Mouse (Mus musculus) c-Kit-positive CD71-positive TER-119-negative erythroid progenitor cells, embryonic 14.5 days (primary cell): Measurements from ENCODE around the gene Bcl2.

Experiments
- DNase-seq: peaks from one replicate; pipeline ENCODE4 v3.0.0-alpha.2; 2013; ENCODE audit warnings: low read depth

Bcl2 gene

GRCm38 (mm10) chr1:106627241-106627640 lies 86.8 kb downstream of the Bcl2 start:
- DNase-seq = no peak

- DNase-seq = no peak
Measured at GRCm38 (mm10) chr1:106620174-106620931, 93.7 kb downstream of the Bcl2 start.

DNA sequence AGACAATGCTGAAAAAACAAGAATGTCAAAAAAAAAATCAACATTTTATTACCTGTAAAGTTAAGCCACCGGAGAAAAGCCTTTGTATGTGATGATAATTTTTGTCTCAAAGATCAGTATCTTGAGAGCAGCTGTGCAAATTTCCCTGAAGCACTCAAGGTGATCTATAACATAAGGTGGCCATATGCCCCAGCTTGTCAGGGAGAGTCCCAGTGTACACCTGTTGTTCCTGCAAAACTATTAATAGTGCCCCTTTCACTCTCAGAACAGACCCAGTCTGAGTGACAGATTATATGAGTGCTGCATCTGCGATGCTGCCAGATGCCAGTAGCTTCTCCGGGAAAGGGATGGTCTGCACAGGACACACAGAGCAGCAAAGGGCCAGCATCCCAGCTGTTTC lies 95.3 kb downstream of the Bcl2 start:
- no peak for DNase-seq

DNA sequence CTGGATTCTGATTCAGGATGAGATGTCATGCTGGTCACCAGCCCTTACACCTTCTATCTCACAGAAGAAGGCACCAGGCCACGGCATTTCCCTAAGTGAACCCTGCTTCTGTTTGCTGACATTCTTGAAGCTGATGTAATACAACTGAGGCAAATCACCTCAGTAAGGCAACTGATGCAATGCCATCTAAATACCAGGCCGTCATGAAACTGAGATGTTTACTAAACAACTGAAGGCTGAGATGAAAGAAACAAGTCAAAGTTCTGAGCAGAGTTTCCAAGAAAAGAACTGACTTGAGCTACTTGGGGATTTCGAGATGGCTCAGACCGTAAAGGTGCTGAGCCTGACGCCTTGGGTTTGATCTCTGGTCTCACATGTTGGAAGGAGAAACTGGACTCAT lies 97.1 kb downstream of the Bcl2 start:
- DNase-seq = no peak

- no peak for DNase-seq
Measured at GRCm38 (mm10) chr1:106613371-106613770, 100.7 kb downstream of the Bcl2 start.

DNA sequence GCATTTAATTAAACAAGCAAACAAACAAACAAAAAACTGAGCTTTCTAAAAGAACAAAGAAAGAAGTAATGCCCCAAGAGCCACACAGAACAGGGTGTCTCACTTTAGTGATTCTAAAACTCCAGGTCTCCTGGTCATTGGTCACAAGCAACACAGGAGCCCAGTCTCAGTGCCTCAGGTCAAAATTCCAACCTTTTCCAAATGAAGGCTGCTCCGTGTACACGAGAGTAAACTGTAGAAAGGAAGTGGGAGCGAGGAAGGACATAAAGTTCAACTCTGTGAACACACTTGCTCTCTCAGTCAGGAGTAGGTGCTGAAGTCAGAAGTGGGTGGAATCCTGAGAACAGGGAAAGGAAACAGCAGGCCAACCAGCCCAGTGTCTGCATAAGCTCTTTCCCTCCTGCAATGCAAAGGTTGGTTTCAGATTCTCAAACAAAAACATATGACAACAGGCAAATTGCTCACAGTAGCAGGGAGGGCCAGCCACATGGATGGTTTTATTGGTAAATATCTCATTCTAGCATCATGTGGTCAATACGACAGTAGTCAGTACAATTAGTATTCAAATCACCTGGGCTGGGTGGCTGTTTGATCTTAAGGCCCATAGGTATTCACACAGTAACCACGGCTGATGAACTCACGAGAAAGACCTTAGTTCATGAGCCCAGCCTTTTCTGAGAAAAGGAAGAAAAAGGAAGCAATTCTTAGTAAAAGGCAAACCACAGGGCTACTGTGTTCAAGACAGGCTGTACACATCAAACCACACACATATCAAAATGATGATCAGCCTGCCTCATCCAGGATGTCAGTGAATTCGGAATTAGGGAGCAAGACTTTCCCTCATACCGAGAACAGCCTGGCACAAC lies 101.7 kb downstream of the Bcl2 start:
- no peak for DNase-seq

GRCm38 (mm10) chr1:106611246-106611645 lies 102.8 kb downstream of the Bcl2 start:
- no peak for DNase-seq

DNA sequence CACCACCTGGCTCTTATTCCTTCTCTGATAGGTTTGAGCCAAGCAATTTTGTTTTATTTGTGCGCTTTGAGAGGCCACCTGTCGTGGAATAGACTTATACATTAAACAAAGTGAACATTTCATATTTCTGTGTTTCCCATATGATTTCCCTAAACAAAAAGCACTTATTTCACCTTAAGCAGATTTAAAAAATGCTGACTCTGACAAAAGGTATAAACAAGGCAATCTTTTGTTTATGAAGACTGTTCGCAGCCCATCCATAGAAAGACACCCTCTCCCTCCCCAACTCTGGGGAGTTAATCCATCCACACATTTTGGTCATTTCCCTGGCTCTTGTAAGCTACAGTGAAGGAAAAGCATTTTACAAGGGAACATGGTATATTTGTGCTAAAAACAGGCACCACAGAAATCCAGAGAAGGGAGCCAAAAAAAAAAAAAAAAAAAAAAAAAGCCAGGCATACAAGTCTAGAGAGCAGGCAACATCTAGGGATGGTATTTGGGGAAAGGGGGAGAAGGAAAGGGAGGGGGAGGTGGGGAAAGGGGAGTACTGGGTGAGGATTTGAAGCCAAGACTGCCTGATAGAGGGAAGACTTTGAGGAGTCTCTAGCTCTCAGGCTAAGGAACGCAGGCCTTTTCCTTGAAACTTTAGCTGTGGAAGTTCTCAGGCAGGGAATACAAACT lies 105.8 kb downstream of the Bcl2 start:
- DNase-seq = no peak

DNA sequence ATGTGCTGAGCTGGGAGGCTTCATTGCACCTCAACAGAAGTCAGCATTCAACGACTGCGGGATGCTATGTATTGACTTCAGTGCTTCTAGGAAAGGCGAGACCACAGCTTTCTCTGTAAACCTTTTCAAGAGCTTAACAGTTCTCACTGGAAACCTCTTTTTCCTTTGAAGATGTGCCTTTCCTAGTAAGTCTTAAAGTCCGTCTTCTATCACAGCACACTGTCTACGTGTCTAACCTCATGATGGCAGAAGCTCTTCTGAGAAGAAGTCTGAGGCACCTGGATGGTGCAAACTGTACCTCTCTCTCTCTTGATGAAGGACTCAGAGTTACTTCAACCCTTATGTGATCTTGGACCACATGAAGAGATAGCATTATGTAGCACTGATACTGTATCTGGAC lies 107.1 kb downstream of the Bcl2 start:
- no peak for DNase-seq

DNA sequence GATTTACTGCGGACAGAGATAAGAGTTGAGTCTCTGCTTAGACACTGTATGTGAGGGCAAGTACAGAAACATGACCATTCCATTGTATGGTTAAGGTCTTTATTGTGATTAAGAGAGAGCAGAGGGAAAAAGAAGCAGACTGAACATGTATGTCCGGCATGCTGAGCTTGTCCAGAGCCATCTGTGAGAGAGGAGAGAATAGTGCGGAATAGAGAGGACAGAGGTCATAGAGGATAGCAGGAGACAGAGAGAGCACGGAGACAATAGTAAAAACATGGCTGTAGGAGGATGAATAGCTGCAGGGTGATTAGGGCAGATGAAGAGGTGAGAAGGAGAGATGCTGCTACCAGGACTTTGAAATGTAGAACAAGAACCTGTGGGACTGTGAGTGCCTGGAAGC lies 110.7 kb downstream of the Bcl2 start:
- no peak for DNase-seq

DNA sequence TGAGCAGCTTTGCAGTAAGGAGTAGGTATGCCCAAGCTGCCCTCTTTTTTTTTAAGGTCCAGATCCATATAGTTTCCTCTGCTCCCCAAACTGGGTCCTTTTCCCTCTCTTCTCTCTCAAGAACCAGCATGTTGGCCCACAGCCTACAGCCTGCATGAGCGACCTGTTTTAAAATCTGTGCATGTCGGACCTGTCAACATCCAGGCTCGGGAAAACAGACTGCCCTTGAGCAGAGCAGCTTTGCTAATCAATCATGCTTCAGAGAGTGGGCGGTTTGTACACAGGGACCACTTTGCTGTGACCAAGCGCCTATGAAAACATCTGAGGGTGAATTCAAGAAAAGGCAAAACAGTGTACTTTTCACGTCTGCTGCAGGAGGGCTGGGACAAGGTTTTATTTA lies 111.1 kb downstream of the Bcl2 start:
- no peak for DNase-seq

- no peak for DNase-seq
Measured at GRCm38 (mm10) chr1:106602536-106602935, 111.5 kb downstream of the Bcl2 start.

- DNase-seq = no peak
Measured at GRCm38 (mm10) chr1:106601247-106601646, 112.8 kb downstream of the Bcl2 start.

DNA sequence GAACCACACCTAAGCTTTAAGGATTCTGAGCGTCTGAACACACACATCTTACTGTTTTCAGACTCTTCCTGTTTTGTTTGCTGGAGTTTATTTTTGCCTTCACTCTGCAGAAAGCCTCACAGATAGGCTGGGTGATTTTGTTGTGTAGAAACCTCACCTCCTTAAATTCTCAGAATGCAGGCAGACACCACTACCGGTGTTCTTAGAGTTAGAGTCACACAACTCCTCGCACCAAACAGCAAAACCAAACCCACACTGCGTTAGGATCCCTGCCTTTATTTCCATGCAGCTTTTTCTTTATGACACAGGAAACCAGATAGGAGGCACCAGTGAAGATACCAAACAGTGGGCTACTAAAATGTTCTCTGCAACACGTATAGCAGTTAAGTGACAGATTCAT lies 113.2 kb downstream of the Bcl2 start:
- no peak for DNase-seq

GRCm38 (mm10) chr1:106598292-106598583 lies 115.8 kb downstream of the Bcl2 start:
- DNase-seq = no peak

DNA sequence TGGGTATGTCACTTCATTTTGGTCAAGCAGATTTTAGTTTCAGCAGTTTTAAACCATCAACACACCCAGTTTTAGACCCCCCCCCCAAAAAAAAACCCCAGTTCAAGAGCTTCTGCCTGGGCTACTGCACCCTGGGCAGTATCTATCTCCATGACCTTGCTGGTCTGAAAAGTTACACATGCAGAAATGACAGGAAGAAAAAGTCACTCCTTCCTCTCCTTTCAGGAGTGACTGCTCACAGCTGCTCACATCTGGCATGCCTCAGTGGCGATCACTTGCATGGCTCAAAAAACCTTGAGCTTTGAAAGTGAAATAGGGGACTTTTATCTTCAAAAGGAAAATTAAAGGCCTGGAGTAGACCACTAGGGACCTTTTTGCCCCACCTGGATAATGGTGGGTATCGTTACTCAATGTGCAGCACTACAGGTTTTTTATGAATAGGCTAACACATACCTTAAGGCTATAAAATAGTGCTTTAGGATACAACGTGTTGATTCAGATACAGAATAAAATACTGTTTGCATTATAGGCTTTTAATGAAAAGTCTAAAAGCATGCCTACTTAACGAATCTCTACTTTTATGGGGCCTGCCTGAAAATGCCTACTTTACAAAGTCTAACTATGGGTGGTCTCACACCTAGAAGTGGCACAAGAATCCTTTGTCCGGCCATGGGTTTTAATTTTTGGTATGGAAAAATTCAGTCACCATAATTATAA lies 116.3 kb downstream of the Bcl2 start:
- DNase-seq = no peak

DNA sequence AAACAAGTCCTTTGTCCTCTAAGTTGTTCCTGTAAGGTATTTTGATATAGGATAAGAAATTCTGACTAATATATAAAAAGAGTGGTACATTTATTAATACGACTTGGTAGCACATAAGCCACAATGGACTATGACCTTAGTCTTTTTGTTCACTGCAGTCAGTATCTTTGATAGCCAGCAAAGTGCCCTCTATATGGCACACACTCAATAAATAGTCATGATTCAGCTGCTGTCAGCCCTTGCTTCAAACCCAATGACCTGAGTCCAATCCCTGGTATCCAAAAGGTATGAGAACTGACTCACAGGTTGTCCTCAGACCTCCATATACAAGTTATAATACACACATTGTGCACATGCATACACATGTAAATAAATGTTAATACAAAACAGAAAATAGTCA lies 117.7 kb downstream of the Bcl2 start:
- no peak for DNase-seq

- no peak for DNase-seq
Measured at GRCm38 (mm10) chr1:106595286-106595885, 118.7 kb downstream of the Bcl2 start.

GRCm38 (mm10) chr1:106591180-106591774 lies 122.8 kb downstream of the Bcl2 start:
- DNase-seq = no peak

- DNase-seq = no peak
Measured at GRCm38 (mm10) chr1:106589141-106589540, 124.9 kb downstream of the Bcl2 start.

- no peak for DNase-seq
Measured at GRCm38 (mm10) chr1:106587866-106588470, 126.1 kb downstream of the Bcl2 start.
